Mouse (Mus musculus) forebrain, embryonic 13.5 days (tissue): ENCODE measurements at regions not wholly inside any gene's neighbourhood (a gene's known extent, or its start where the extent isn't known, plus 50 kb on each side); places are given as distances from the start of the nearest gene placed in this dataset.

Experiments used
- ATAC-seq: fragments of 200-750 bp; cut with Nextera tagmentation; 2 replicates; pipeline ENCODE4 v1.8.0; 2017
- H3K27ac ChIP-seq: fragments of 300-500 bp; sonication (generic); 2 replicates; pipeline ENCODE4 v1.5.1; 2015; ENCODE audit warnings: inconsistent platforms, mild to moderate bottlenecking, moderate library complexity
- H3K27me3 ChIP-seq: fragments of 300-500 bp; sonication (generic); 2 replicates; pipeline ENCODE4 v1.6.1; 2015; ENCODE audit warnings: mild to moderate bottlenecking, inconsistent platforms
- H3K36me3 ChIP-seq: fragments of 300-500 bp; sonication (generic); 2 replicates; pipeline ENCODE4 v1.6.1; 2015; ENCODE audit warnings: mild to moderate bottlenecking, inconsistent platforms; ENCODE audit not compliant: poor library complexity, severe bottlenecking
- H3K4me1 ChIP-seq: fragments of 300-500 bp; sonication (generic); 2 replicates; pipeline ENCODE4 v1.6.1; 2015; ENCODE audit warnings: inconsistent platforms
- H3K4me2 ChIP-seq: fragments of 300-500 bp; sonication (generic); 2 replicates; pipeline ENCODE4 v1.6.1; 2015; ENCODE audit warnings: inconsistent platforms, mild to moderate bottlenecking, moderate library complexity
- H3K4me3 ChIP-seq: fragments of 300-500 bp; sonication (generic); 2 replicates; pipeline ENCODE4 v1.5.1; 2015; ENCODE audit warnings: mild to moderate bottlenecking, inconsistent platforms
- H3K9ac ChIP-seq: fragments of 300-500 bp; sonication (generic); 2 replicates; pipeline ENCODE4 v1.6.1; 2015; ENCODE audit warnings: mild to moderate bottlenecking, inconsistent platforms
- H3K9me3 ChIP-seq: fragments of 300-500 bp; sonication (generic); replicated peaks from 2 replicates; pipeline ENCODE4 v1.6.1; 2016; ENCODE audit warnings: inconsistent platforms
- WGBS: fragments of 180-500 bp; shearing (Covaris S2); methylation state at CpG from one replicate; pipeline ENCODE4 v1.1.7; 2015; 5-methylcytosine and 5-hydroxymethylcytosine counted together

GRCm38 (mm10) chr5:100239632-100240031 lies 80.0 kb upstream of the Tmem150c start:
- no peak overlapping the region for H3K4me3 ChIP-seq
- H3K9me3 ChIP-seq, result no peaks in the 10 kb centered on the region
- H3K9ac ChIP-seq, result no peak overlapping the region
- ATAC-seq, result no peak
- H3K4me2 ChIP-seq, result no peak overlapping the region
- no peaks in the 10 kb centered on the region for H3K27me3 ChIP-seq
- WGBS, result 65% methylated on average over 7 of the region's 7 CpGs
- no peak overlapping the region for H3K27ac ChIP-seq
- H3K36me3 ChIP-seq, result no peaks in the 10 kb centered on the region
- no peaks in the 10 kb centered on the region for H3K4me1 ChIP-seq

- 90% methylated on average over 15 of the region's 15 CpGs for WGBS
- H3K36me3 ChIP-seq, result no peaks in the 10 kb centered on the region
Observed at GRCm38 (mm10) chr5:100238287-100239036, 78.9 kb upstream of the Tmem150c start.

GRCm38 (mm10) chr5:100237674-100238278 lies 78.2 kb upstream of the Tmem150c start:
- no peak overlapping the region for H3K27ac ChIP-seq
- H3K9me3 ChIP-seq, result no peaks in the 10 kb centered on the region
- no peak for ATAC-seq
- H3K4me3 ChIP-seq, result no peak overlapping the region
- H3K36me3 ChIP-seq, result no peaks in the 10 kb centered on the region
- no peak overlapping the region for H3K9ac ChIP-seq
- 94% methylated on average over 12 of the region's 12 CpGs for WGBS
- H3K4me1 ChIP-seq, result no peaks in the 10 kb centered on the region
- H3K4me2 ChIP-seq, result no peak overlapping the region
- no peaks in the 10 kb centered on the region for H3K27me3 ChIP-seq

More at GRCm38 (mm10) chr5:100238287-100239036, 78.9 kb upstream of the Tmem150c start:
- no peak overlapping the region for H3K4me3 ChIP-seq
- ATAC-seq, result no peak
- H3K4me1 ChIP-seq, result no peaks in the 10 kb centered on the region
- no peaks in the 10 kb centered on the region for H3K27me3 ChIP-seq
- no peak overlapping the region for H3K27ac ChIP-seq
- H3K4me2 ChIP-seq, result no peak overlapping the region
- no peak overlapping the region for H3K9ac ChIP-seq
- no peaks in the 10 kb centered on the region for H3K9me3 ChIP-seq

- 94% methylated on average over 17 of the region's 17 CpGs for WGBS
- Histone ChIP-seq H3K27me3 (no peaks in the 10 kb centered on the region), H3K4me3 (no peak overlapping the region), H3K9me3 (no peaks in the 10 kb centered on the region), H3K4me2 (no peak overlapping the region), H3K36me3 (no peaks in the 10 kb centered on the region), H3K4me1 (no peaks in the 10 kb centered on the region), H3K9ac (no peak overlapping the region), H3K27ac (no peak overlapping the region)
- ATAC-seq, result no peak
Observed at GRCm38 (mm10) chr5:100236277-100236676, 76.7 kb upstream of the Tmem150c start.

GRCm38 (mm10) chr5:100232076-100232475 lies 72.5 kb upstream of the Tmem150c start:
- WGBS, result 77% methylated on average over 7 of the region's 7 CpGs
- no peak for ATAC-seq
- Histone ChIP-seq H3K4me2 (no peak overlapping the region), H3K27me3 (no peaks in the 10 kb centered on the region), H3K9ac (no peak overlapping the region), H3K4me1 (no peaks in the 10 kb centered on the region), H3K27ac (no peak overlapping the region), H3K9me3 (no peaks in the 10 kb centered on the region), H3K4me3 (no peak overlapping the region), H3K36me3 (no peaks in the 10 kb centered on the region)

GRCm38 (mm10) chr5:100231574-100231973 lies 72.0 kb upstream of the Tmem150c start:
- Histone ChIP-seq H3K36me3 (no peaks in the 10 kb centered on the region), H3K9ac (no peak overlapping the region), H3K4me1 (0 out of 2 replicates have a peak, but pooled peaks cover 5% of the 10 kb centered on the region), H3K4me2 (no peak overlapping the region), H3K4me3 (no peak overlapping the region), H3K27ac (no peak overlapping the region), H3K27me3 (no peaks in the 10 kb centered on the region), H3K9me3 (no peaks in the 10 kb centered on the region)
- no peak for ATAC-seq
- 43% methylated on average over 11 of the region's 11 CpGs for WGBS

GRCm38 (mm10) chr5:100230038-100230437 lies 70.4 kb upstream of the Tmem150c start:
- no peak overlapping the region for H3K4me2 ChIP-seq
- no peak overlapping the region for H3K4me3 ChIP-seq
- H3K27me3 ChIP-seq, result no peaks in the 10 kb centered on the region
- no peak overlapping the region for H3K27ac ChIP-seq
- H3K9me3 ChIP-seq, result no peaks in the 10 kb centered on the region
- H3K4me1 ChIP-seq, result 0 out of 2 replicates have a peak, but pooled peaks cover 5% of the 10 kb centered on the region
- H3K36me3 ChIP-seq, result no peaks in the 10 kb centered on the region
- no peak for ATAC-seq
- no peak overlapping the region for H3K9ac ChIP-seq
- 87% methylated on average over 4 of the region's 4 CpGs for WGBS

GRCm38 (mm10) chr5:100227888-100228287 lies 68.3 kb upstream of the Tmem150c start:
- no peak overlapping the region for H3K4me2 ChIP-seq
- H3K36me3 ChIP-seq, result no peaks in the 10 kb centered on the region
- H3K27me3 ChIP-seq, result no peaks in the 10 kb centered on the region
- no peak for ATAC-seq
- H3K4me1 ChIP-seq, result 0 out of 2 replicates have a peak, but pooled peaks cover 5% of the 10 kb centered on the region
- 80% methylated on average over 5 of the region's 5 CpGs for WGBS
- H3K4me3 ChIP-seq, result no peak overlapping the region
- H3K9ac ChIP-seq, result no peak overlapping the region
- no peak overlapping the region for H3K27ac ChIP-seq
- H3K9me3 ChIP-seq, result no peaks in the 10 kb centered on the region

- no peaks in the 10 kb centered on the region for H3K27me3 ChIP-seq
- WGBS, result 82% methylated on average over 17 of the region's 17 CpGs
- no peak overlapping the region for H3K4me3 ChIP-seq
- H3K36me3 ChIP-seq, result no peaks in the 10 kb centered on the region
- H3K4me1 ChIP-seq, result 0 out of 2 replicates have a peak, but pooled peaks cover 5% of the 10 kb centered on the region
- H3K27ac ChIP-seq, result no peak overlapping the region
- no peak overlapping the region for H3K4me2 ChIP-seq
- no peaks in the 10 kb centered on the region for H3K9me3 ChIP-seq
- no peak for ATAC-seq
- no peak overlapping the region for H3K9ac ChIP-seq
Observed at GRCm38 (mm10) chr5:100226571-100227235, 67.1 kb upstream of the Tmem150c start.

- WGBS, result 80% methylated on average over 7 of the region's 7 CpGs
- no peaks in the 10 kb centered on the region for H3K27me3 ChIP-seq
- no peaks in the 10 kb centered on the region for H3K9me3 ChIP-seq
- H3K4me2 ChIP-seq, result no peak overlapping the region
- H3K36me3 ChIP-seq, result no peaks in the 10 kb centered on the region
- peaks cover 12% of the 10 kb centered on the region; the same call in 1 of the 2 replicates for H3K4me1 ChIP-seq
- H3K9ac ChIP-seq, result no peak overlapping the region
- H3K27ac ChIP-seq, result no peak overlapping the region
- no peak overlapping the region for H3K4me3 ChIP-seq
- no peak for ATAC-seq
Observed at GRCm38 (mm10) chr5:100225491-100225890, 65.9 kb upstream of the Tmem150c start.

GRCm38 (mm10) chr5:100224773-100225363 lies 65.3 kb upstream of the Tmem150c start:
- no peak for ATAC-seq
- WGBS, result 82% methylated on average over 10 of the region's 10 CpGs
- Histone ChIP-seq H3K9ac (no peak overlapping the region), H3K27me3 (no peaks in the 10 kb centered on the region), H3K4me1 (peaks cover 12% of the 10 kb centered on the region; the same call in 1 of the 2 replicates), H3K4me3 (no peak overlapping the region), H3K36me3 (no peaks in the 10 kb centered on the region), H3K4me2 (no peak overlapping the region), H3K9me3 (no peaks in the 10 kb centered on the region), H3K27ac (no peak overlapping the region)
